Mouse (Mus musculus) heart, adult 2 months (tissue): Measurements from ENCODE around the gene Nxf1.
A peak's percentile ranks its signal among the peaks of the same experiment; 100 is the strongest.

ENCODE experiments used
- CTCF ChIP-seq: fragments of 200-600 bp; IDR thresholded peaks from 2 replicates; pipeline ENCODE4 v1.8.1; 2022; ENCODE audit warnings: antibody characterized with exemption, mild to moderate bottlenecking, moderate library complexity
- EP300 ChIP-seq: fragments of 200-500 bp; IDR thresholded peaks from 2 replicates; pipeline ENCODE4 v1.6.1; 2011; ENCODE audit warnings: low read depth, low read length, control low read depth; ENCODE audit not compliant: insufficient read depth
- POLR2A ChIP-seq: fragments of 200-500 bp; IDR thresholded peaks from 2 replicates; pipeline ENCODE4 v1.6.1; 2011; ENCODE audit warnings: mild to moderate bottlenecking, low read depth, low read length, control low read depth; ENCODE audit not compliant: insufficient read depth

- TF ChIP-seq EP300 (peak; percentile 4; the same call in 1 of the 2 replicates), POLR2A (no peak), CTCF (no peak)
Measured at GRCm38 (mm10) chr19:8713997-8714652, 42.7 kb upstream of the Nxf1 start.
